Mouse (Mus musculus) duodenum, adult 2 months (tissue): ENCODE measurements around the gene Plxdc1. TPM values are rescaled to one million over a fixed set of nuclear protein-coding genes. Genes with fewer than 3 reads are reported as not detected.

Experiments used
- polyA plus RNA-seq: library from polyadenylated mRNA; depleted of rRNA; stranded (reverse); fragments of >200 nt; gene quantifications from 2 replicates; pipeline ENCODE4 v1.2.3, GENCODE M21; 2012; ENCODE audit warnings: low replicate concordance; rRNA removed

The Plxdc1 gene
- polyA plus RNA-seq: 1.0 and 1.2 TPM in 2 replicates

GRCm38 (mm10) chr11:97985727-97986677 lies at the start of gene Plxdc1:
Gene Plxdc1, minus strand, starts transcription at chr11:97986444.

GRCm38 (mm10) chr11:98026570-98027296 lies 40.5 kb upstream of the Plxdc1 start, which contains the start of gene Rpl19:
Gene Rpl19, plus strand, starts transcription at chr11:98026710.

GRCm38 (mm10) chr11:98022555-98023371 lies 36.5 kb upstream of the Plxdc1 start, which contains the start of gene Cacnb1:
Gene Cacnb1, minus strand, starts transcription at chr11:98023034.

GRCm38 (mm10) chr11:97995564-97996288 lies 9.5 kb upstream of the Plxdc1 start, which contains the start of gene Arl5c:
Gene Arl5c, minus strand, starts transcription at chr11:97996181.

GRCm38 (mm10) chr11:97883918-97884600 lies 102.2 kb downstream of the Plxdc1 start, which contains the start of gene Fbxo47:
Gene Fbxo47, minus strand, starts transcription at chr11:97884154.

Other genes with a start within 250 kb of the Plxdc1 start
- 2.2 and 3.1 TPM in 2 replicates for gene Pip4k2b, start 241.7 kb downstream of the Plxdc1 start, polyA plus RNA-seq
- gene Cwc25, start 219.9 kb downstream of the Plxdc1 start, polyA plus RNA-seq: 1.7 and 2.5 TPM in 2 replicates
- not detected in 2 replicates for gene 1700001P01Rik, start 210.5 kb downstream of the Plxdc1 start, polyA plus RNA-seq
- gene Rpl23, start 204.0 kb downstream of the Plxdc1 start, polyA plus RNA-seq: 12.8 and 18.3 TPM in 2 replicates
- 227 and 325 TPM in 2 replicates for gene Lasp1, start 187.4 kb downstream of the Plxdc1 start, polyA plus RNA-seq
- gene B230217C12Rik, start 145.7 kb downstream of the Plxdc1 start, polyA plus RNA-seq: 0.51 and 0.75 TPM in 2 replicates
- gene Fbxo47, start 102.3 kb downstream of the Plxdc1 start, polyA plus RNA-seq: not detected in 2 replicates
- 0.79 and 0.95 TPM in 2 replicates for gene Arl5c, start 9.7 kb upstream of the Plxdc1 start, polyA plus RNA-seq
- gene Cacnb1, start 36.6 kb upstream of the Plxdc1 start, polyA plus RNA-seq: 3.6 and 8.1 TPM in 2 replicates
- gene Rpl19, start 40.3 kb upstream of the Plxdc1 start, polyA plus RNA-seq: 145 and 247 TPM in 2 replicates
- gene Stac2, start 67.0 kb upstream of the Plxdc1 start, polyA plus RNA-seq: 0.64 and 1.0 TPM in 2 replicates
- 7.8 and 11.6 TPM in 2 replicates for gene Fbxl20, start 164.0 kb upstream of the Plxdc1 start, polyA plus RNA-seq
- gene Med1, start 206.8 kb upstream of the Plxdc1 start, polyA plus RNA-seq: 2.3 and 6.4 TPM in 2 replicates
- 4.5 and 5.0 TPM in 2 replicates for gene Cdk12, start 216.6 kb upstream of the Plxdc1 start, polyA plus RNA-seq